Mouse (Mus musculus): ENCODE data around the gene Hcfc2.

The Hcfc2 gene

GRCm38 (mm10) chr10:82695956-82696355, at the start of gene Hcfc2:
Hcfc2 (plus strand) TSS chr10:82696160.
- DNase-seq (ENCODE audit: low spot score in 2 of 2), result no peak

GRCm38 (mm10) chr10:82647205-82647811, 48.7 kb upstream of the Hcfc2 start:
- DNase-seq (ENCODE audit: low spot score in 2 of 2), result no peak

- no peak for DNase-seq (ENCODE audit: low spot score in 2 of 2)
These were observed 44.7 kb upstream of the Hcfc2 start for GRCm38 (mm10) chr10:82651221-82651620.

- no peak for DNase-seq (ENCODE audit: low spot score in 2 of 2)
These were observed 43.3 kb upstream of the Hcfc2 start for GRCm38 (mm10) chr10:82652625-82653024.

- DNase-seq (ENCODE audit: low spot score in 2 of 2), result no peak
These were observed 41.4 kb upstream of the Hcfc2 start for GRCm38 (mm10) chr10:82654581-82654980.

- no peak for DNase-seq (ENCODE audit: low spot score in 2 of 2)
These were observed 34.1 kb upstream of the Hcfc2 start for GRCm38 (mm10) chr10:82661820-82662219.

GRCm38 (mm10) chr10:82662267-82662990, 33.5 kb upstream of the Hcfc2 start:
- no peak for DNase-seq (ENCODE audit: low spot score in 2 of 2)

- no peak for DNase-seq (ENCODE audit: low spot score in 2 of 2)
These were observed 32.7 kb upstream of the Hcfc2 start for GRCm38 (mm10) chr10:82663289-82663688.

GRCm38 (mm10) chr10:82665951-82666350, 30.0 kb upstream of the Hcfc2 start:
- DNase-seq (ENCODE audit: low spot score in 2 of 2), result no peak

- DNase-seq (ENCODE audit: low spot score in 2 of 2), result peak; percentile 61 to 86
These were observed 29.3 kb upstream of the Hcfc2 start for GRCm38 (mm10) chr10:82666436-82667234.

- DNase-seq (ENCODE audit: low spot score in 2 of 2), result no peak
These were observed 25.8 kb upstream of the Hcfc2 start for GRCm38 (mm10) chr10:82670205-82670604.

- no peak for DNase-seq (ENCODE audit: low spot score in 2 of 2)
These were observed 19.0 kb upstream of the Hcfc2 start for GRCm38 (mm10) chr10:82676949-82677348.

- no peak for DNase-seq (ENCODE audit: low spot score in 2 of 2)
These were observed 15.2 kb upstream of the Hcfc2 start for GRCm38 (mm10) chr10:82680769-82681168.

GRCm38 (mm10) chr10:82681639-82682038, 14.3 kb upstream of the Hcfc2 start:
- no peak for DNase-seq (ENCODE audit: low spot score in 2 of 2)

- no peak for DNase-seq (ENCODE audit: low spot score in 2 of 2)
These were observed 10.5 kb upstream of the Hcfc2 start for GRCm38 (mm10) chr10:82685440-82685839.

GRCm38 (mm10) chr10:82689681-82690211, 6.2 kb upstream of the Hcfc2 start:
- DNase-seq (ENCODE audit: low spot score in 2 of 2), result no peak

GRCm38 (mm10) chr10:82690494-82690893, 5.5 kb upstream of the Hcfc2 start, which contains the start of gene Glt8d2:
Glt8d2 (minus strand) TSS chr10:82690650.
- no peak for DNase-seq (ENCODE audit: low spot score in 2 of 2)

GRCm38 (mm10) chr10:82696453-82697079, 606 bp downstream of the Hcfc2 start:
- no peak for DNase-seq (ENCODE audit: low spot score in 2 of 2)

GRCm38 (mm10) chr10:82697305-82697898, 1.4 kb downstream of the Hcfc2 start:
- DNase-seq (ENCODE audit: low spot score in 2 of 2), result no peak

- peak; percentile 85 to 94 for DNase-seq (ENCODE audit: low spot score in 2 of 2)
These were observed 2.8 kb downstream of the Hcfc2 start for GRCm38 (mm10) chr10:82698712-82699261.
